Mouse (Mus musculus): ENCODE measurements at regions not wholly inside any gene's neighbourhood (a gene's known extent, or its start where the extent isn't known, plus 50 kb on each side); places are given as distances from the start of the nearest gene placed in this dataset.

DNA sequence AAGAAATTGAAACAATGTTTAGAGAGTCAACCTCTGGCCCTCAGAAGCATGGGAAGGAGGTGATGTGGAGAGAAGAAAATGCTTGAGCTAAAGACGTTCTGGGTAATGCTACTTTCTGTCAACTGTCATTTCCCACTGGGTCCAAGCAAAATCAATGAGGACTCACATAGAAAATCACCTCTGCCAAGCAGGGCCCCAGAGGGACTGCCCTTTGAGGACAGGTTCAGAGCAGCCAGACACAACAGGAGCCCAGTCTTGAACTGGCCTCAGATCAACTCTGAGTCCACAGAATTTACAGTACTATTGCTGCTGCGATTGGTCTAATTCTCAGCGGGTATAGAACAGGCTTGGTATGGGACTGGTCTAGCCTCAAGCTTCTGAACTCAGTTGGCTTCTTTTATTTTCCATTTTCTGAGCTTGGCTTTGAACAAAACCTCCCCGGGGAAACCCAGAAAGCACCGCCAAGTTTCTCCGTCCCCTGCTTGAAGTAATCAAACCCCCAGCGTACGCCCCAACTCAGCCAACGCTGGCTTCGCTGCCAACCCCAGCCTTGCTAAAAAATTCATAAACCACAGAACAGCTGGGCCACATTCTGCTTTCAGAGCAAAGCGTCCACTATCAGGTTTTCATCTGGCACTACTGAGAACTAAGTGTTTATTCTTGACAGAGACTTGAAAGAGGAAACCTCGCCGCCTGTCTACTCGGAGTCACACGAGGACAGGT lies 322.8 kb upstream of the Spred2 start:
- peak; percentile 14 to 25 for DNase-seq

DNA sequence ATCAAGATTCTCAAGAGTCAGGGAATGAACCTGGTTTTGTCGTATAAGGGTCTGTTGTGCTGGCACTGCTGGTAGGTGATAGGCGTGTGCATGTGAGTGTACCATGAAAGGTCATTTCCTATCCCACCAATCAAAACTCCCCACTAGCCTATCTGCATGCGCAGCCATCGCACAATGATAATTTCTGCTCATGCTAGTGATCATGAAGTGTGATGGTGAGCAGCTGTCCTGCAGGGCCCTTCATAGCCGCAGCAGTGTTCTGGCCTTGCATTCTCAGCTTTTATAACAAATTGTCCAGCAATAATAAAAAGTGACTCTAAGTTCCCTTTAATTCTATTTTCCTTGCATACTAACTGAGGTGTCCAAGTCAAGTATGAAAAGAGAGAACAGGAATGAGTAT lies 321.7 kb upstream of the Spred2 start:
- DNase-seq, result no peak

- DNase-seq, result no peak
Observed at GRCm38 (mm10) chr11:19605602-19606001, 318.6 kb upstream of the Spred2 start.

DNA sequence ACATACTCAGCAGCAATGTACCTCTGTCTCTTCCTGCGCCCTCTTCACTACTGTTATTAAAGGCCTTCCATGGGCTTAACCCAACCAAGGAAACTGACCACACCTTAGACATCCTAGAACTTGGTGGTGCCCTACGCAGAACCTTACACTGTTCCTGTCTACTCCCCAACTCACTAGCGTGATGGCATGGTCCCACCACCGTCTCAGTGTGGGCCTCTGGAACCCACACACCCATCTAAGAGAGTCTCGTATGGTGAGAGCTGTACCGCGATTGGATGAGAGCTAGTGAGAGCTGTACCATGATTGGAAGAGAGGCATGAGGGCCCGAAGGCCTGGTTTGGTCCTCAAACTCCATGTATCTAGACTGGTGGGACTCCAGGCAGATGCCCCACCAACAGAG lies 317.2 kb upstream of the Spred2 start:
- DNase-seq, result no peak

DNA sequence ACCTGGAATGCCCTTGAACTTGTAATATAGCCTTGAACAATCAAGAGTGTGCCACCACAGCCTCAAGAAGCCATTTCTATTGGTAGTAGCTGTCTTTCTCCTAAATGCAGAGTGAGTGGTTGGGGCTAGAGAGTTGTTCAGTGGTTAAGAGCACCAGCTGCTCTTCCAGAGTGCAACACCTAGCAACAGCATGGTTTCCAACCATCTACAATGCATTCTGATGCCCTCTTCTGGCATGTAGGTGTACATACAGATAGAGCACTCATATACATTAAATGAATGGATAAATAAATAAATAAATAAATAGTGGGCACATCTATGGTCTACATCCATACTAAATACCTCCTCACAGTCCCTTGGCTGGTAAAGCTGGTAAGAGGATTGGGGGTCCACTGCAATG lies 316.2 kb upstream of the Spred2 start:
- DNase-seq, result no peak

- DNase-seq, result no peak
Observed at GRCm38 (mm10) chr11:19608523-19608922, 315.7 kb upstream of the Spred2 start.

DNA sequence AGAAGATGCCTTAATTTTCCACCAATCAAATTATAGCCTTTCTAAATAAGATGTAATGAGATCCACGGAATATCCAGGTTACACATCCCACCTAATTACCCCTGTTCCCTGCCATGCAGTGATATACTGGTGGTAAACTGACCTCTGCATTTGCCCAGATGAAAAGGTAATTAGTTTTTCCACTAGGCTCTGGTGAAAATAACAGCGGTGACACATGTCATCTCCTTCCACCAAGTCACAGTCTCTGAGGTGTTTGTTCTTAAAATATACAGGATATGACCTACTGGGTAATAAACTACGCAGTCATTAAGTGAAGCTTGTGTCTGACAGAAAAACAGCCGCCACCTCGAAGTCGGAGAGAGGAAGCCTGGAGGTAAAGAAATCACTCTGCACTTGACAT lies 313.6 kb upstream of the Spred2 start:
- DNase-seq, result no peak

DNA sequence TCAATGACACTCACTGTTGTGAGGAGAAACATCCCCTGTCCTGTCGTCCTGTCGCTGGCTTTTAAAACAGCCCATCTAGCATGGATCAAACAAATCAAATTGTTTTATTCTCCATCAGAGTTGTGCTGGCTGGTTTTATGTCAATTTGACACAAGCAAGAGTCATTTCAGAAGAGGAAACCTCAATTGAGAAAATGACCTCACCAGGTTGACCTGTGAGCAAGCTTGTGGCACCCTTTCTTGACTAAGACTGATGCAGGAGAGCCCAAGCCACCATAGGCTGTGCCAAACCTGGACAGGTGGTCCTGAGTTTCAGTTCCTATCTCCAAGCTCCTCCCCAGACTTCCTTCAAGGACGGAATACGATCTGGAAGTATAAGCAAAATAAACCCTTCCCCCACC lies 313.0 kb upstream of the Spred2 start:
- no peak for DNase-seq

GRCm38 (mm10) chr11:19616520-19616919 lies 307.7 kb upstream of the Spred2 start:
- no peak for DNase-seq

GRCm38 (mm10) chr11:19619494-19619893 lies 304.7 kb upstream of the Spred2 start:
- DNase-seq, result no peak

DNA sequence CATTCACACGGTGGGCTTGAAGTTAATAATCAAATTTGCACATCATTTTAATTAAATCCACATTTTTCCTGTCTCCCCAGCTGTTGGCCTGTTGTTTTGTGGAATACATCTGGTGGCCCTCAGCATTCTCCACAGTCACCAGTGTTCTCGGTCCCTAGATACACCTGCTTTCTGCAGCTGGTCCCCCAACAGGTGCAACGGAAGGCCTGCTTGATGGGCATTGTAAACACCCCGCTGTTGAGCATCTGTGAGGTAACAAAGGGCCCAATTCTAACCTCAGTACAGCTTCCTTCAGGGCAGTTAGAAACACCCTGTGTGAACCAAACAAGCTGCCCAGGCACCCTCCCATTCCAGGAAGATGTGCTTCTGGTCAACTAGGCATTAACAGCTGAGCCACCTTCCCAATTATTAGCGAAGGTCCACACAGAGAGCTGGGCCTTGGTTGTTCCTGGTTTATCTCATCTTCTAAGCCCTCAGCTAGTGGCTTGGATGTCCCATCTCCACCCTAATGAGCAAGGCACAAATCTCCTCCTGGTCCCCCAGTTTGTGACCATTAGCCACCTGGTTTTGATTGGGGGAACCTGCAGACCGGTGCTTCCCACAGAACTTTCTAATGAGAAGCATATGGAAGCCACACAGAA lies 293.0 kb upstream of the Spred2 start:
- DNase-seq, result no peak

DNA sequence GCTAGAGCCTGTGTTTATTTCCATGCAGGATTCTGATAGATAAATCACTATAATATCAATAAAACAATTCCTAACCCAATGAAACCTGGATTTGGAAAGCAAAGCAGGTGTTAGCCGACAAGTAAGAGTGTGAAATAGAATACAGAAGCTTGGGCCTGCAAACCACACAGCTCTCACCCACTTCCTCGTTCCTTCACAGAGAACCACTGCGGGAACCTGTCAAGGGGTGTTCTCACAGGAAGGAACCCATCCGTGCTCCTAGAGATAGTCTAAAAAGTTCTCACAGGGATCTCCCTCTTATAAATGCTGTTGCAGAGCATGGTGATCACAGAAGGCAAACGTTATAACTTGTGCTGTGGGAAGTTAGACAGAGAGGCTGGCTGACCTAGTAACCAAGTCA lies 291.7 kb upstream of the Spred2 start:
- no peak for DNase-seq

DNA sequence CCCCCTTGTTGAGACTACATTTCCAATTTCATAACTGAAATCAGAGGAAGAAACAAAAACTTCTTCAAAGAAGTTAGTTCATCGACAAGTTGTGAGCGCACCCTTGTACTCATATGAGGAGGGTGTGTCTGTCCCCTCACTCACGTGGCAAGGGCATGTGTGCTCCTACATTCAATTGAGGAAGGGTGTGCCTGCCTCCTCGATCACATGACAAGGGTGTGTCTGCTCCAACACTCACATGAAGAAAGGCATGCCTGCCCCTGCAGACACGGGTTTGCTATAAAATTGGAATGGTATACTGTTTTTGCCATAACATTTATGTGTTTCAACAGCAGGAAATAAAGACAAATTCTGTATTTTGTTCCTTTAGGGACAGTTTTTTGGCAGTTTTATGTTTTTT lies 290.6 kb upstream of the Spred2 start:
- no peak for DNase-seq

DNA sequence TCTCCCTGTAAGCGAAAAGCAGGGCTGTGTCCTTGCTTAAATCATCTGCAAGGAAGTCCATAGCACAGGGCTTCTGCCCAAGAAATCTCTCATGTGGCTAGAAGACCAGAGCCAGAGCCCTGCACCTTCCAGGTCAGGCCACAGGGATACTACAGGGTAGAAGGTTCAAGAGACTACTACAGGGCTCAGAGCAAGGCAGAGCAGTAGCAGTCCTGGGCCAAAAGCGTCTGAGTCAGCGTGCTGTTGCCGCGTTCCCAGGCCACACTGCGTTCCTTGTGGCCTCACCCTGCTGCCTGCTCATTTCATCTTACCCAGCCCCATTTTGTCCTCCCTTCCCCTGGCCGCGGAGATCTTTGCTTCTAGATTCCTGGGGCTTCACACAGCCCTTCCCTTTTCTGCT lies 283.0 kb upstream of the Spred2 start:
- DNase-seq, result no peak

DNA sequence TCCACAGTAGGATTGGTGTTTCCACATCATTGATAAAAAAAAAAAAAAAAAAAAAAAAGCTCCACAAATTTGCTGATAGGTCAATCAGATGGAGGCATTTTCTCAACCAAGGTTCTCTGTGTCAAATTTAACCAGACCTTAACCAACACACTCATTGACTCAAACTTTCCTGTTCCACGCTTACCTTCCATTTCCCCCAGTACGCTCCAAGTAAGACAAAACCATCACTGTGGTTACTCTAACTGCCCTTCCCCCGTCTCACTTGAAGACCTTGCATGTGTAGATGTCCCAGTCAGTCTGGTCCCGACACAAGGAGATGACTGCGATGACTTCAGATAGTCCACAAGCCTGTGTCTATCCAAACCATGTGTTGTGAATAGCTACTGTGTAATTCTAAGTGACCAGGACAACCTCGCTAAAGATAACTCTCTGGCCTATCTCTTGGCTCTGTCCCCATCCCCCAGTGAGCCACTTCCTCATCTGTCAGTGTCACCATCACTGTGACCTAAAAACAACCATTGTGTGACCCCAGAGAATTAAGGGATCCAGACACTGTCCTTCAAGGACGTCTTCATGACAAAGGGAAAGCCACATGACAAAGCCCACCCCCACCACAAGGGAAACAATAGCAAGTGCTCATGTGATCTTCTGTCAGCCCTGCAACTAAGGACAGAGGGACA lies 279.9 kb upstream of the Spred2 start:
- DNase-seq, result no peak

- DNase-seq, result peak; percentile 20 to 28
Observed at GRCm38 (mm10) chr11:19645106-19645505, 279.1 kb upstream of the Spred2 start.

- no peak for DNase-seq
Observed at GRCm38 (mm10) chr11:19651522-19651921, 272.7 kb upstream of the Spred2 start.

DNA sequence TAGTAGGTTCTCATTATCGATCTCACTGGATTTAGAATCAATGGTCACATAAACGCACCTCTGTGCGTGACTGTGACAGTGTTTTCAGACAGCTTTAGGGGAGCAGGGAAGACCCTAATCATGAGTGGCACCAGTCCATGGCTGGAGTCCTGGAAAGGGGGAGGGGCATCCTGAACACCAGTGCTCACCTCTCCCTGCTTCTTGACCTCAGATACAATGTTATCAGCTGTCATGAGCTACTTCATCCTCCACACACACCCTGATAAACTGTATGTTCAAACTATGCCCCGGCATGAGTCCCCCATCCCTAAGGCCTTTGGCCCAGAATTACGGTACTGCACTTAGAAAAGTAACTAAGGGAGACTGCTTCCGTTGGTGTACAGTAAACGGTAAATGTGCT lies 272.2 kb upstream of the Spred2 start:
- no peak for DNase-seq

- DNase-seq, result no peak
Observed at GRCm38 (mm10) chr11:19659511-19659910, 264.7 kb upstream of the Spred2 start.

GRCm38 (mm10) chr11:19666732-19667131 lies 257.4 kb upstream of the Spred2 start:
- no peak for DNase-seq

DNA sequence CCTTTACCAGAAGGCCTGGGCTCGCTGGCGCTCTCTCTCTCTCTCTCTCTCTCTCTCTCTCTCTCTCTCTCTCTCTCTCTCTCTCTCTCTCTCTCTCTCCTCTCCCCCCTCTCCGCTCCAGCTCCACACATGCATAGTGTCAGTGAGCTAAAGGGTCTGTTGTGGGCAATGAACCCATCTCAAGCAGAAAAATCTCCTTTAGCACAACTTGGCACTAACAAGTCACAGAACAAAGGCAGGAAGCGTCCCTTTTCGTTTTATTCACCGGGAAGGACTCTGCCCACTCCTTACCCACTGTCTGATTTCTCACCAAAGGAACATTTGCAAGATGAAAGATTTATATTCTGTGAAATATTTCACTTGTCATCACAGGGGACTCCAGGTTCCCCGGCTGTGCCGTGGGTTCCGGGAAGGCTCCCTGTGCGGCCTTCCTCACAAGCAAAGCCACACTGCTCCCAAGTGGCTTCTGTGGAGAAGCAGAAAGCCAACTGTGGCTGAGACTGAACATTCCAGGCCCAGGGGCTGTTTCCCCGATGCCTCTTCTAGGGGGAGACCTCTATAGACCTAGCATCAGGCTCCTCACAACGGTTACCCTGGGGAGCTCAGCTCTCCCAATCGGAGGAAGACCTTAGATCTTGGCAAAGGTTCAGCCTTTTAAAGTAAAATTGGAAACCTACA lies 253.2 kb upstream of the Spred2 start:
- peak; percentile 5 to 29 for DNase-seq

DNA sequence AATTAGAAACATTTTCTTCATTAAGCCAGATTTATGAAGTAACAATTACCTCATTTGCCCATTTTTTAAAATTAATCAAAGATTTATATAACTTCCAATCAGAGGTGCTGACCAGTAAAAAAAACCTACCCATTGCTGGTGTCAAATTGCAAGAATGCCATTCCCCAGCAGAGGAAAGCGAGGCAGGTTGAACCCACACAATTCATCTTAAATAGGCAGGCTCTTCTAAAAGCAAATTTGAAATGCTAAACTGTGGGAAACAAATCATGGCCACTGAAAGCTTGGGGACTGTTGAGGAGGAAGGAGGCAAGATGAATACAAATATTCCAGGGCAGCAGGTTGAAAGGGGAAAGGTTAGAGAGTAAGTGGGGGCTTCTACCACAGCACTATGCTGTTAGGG lies 251.2 kb upstream of the Spred2 start:
- DNase-seq, result no peak

- DNase-seq, result no peak
Observed at GRCm38 (mm10) chr11:19676514-19676913, 247.7 kb upstream of the Spred2 start.

GRCm38 (mm10) chr11:19679041-19679440 lies 245.1 kb upstream of the Spred2 start:
- DNase-seq, result no peak

Measured in lung, adult 18-20 months (tissue).